Mouse (Mus musculus) gastrocnemius, postnatal 14 days (tissue): ENCODE results near the gene B4galt1. TPM values are rescaled to one million over a fixed set of nuclear protein-coding genes. Genes with fewer than 3 reads are reported as not detected.

Experiments used
- microRNA-seq, 2 experiments: library from miRNA; unstranded; fragments of <30 nt; microRNA quantifications; one replicate each; pipeline ENCODE4 v1.2.0; 2021
- total RNA-seq, 2 experiments: library from RNA; stranded (reverse); gene quantifications; 2 replicates each; pipeline ENCODE4 v1.2.3; 2021

The B4galt1 gene
- total RNA-seq, 2 experiments from 2014 or later, result 36.3 to 38.8 TPM

Small RNA genes lying within 50 kb of the gene (microRNA-seq; reads per million reads assigned to microRNA genes)
- gene Gm24112, result 0 reads per million in 2 experiments
- gene Gm25931, result 0 reads per million in 2 experiments
- 0 reads per million in 2 experiments for gene Mir5123

Other genes with a start within 250 kb of the B4galt1 start
- gene Aptx, start 150.8 kb downstream of the B4galt1 start, total RNA-seq, result 10 to 100 TPM; 12.9 to 13.0 TPM
- 10 to 100 TPM; 43.2 to 59.6 TPM for gene Dnaja1, start 131.9 kb downstream of the B4galt1 start, total RNA-seq
- gene Smu1, start 96.1 kb downstream of the B4galt1 start, total RNA-seq, result 10 to 100 TPM; 28.8 to 29.4 TPM
- gene Spink4, start 66.0 kb upstream of the B4galt1 start, total RNA-seq, result not detected
- gene Bag1, start 94.3 kb upstream of the B4galt1 start, total RNA-seq, result 100 to 1,000 TPM; 147 to 150 TPM
- gene Chmp5, start 94.4 kb upstream of the B4galt1 start, total RNA-seq, result 10 to 100 TPM; 26.7 to 27.9 TPM
- 10 to 100 TPM; 18.3 to 18.9 TPM for gene Nfx1, start 116.9 kb upstream of the B4galt1 start, total RNA-seq
- gene Aqp7, start 194.1 kb upstream of the B4galt1 start, total RNA-seq, result 10 to 100 TPM; 11.4 to 14.5 TPM
- not detected for gene Aqp3, start 244.2 kb upstream of the B4galt1 start, total RNA-seq